10 mouse cellular contexts compared by ENCODE assay signal in genomic region chr10:80281921-80282371, GRCm38 (mm10). TPM values are rescaled to one million over a fixed set of nuclear protein-coding genes. Genes with fewer than 3 reads are reported as not detected.
A peak's percentile ranks its signal among the peaks of the same experiment; 100 is the strongest.
DNase-seq lines count a peak whose midpoint lies in the region; ATAC-seq and TF ChIP-seq lines count a peak whose summit lies in the region.
"Had no signal": no experiment of that assay in that cellular context is flagged by ENCODE, and none has a peak within 500 bp of the region (broad histone marks: within the 10 kb centered on the region; RNA-seq: fewer than 3 reads in every experiment).

No protein-coding gene starts in this region.

- H3K36me3 ChIP-seq in heart, postnatal 0 days (replicated peaks; ENCODE audit: control insufficient read depth, insufficient read depth, low read length): peaks cover 81% of the 10 kb centered on the region
- peaks cover 99% of the 10 kb centered on the region for H3K36me3 ChIP-seq in lung, embryonic 14.5 days (ENCODE audit: insufficient read depth)

- in situ Hi-C loops in Patski (cut with MboI; ENCODE audit: low pct_unique_long_range_greater_than_20kb): no loop called here

- intact Hi-C loops in gastrocnemius, adult 2 months (cut with DNase I): no loop called here
- intact Hi-C loops in gastrocnemius, postnatal 14 days (cut with DNase I; ENCODE audit: low total_unique reads): no loop called here

- H3K27ac ChIP-seq in gastrocnemius, adult 2 months: peak overlapping the region; percentile 86
- H3K27ac ChIP-seq in heart, postnatal 0 days (ENCODE audit: low read depth): peak overlapping the region; percentile 78
- peak overlapping the region; percentile 9; the same call in 1 of the 2 replicates for H3K27ac ChIP-seq in lung, embryonic 14.5 days (ENCODE audit: low read depth)
- H3K27ac ChIP-seq: embryonic facial prominence, embryonic 12.5 days; macrophage had no signal

- peak; percentile 38 for ATAC-seq in Patski
- peak; percentile 13; the same call in 1 of the 2 replicates for ATAC-seq in heart, postnatal 0 days (ENCODE audit: insufficient read depth, low read depth)
- peak; percentile 21; the same call in 1 of the 2 replicates for ATAC-seq in lung, embryonic 14.5 days (ENCODE audit: insufficient read depth)

- 42% methylated on average over 8 of the region's 8 CpGs for WGBS in heart, postnatal 0 days
- WGBS in lung, embryonic 14.5 days: 68% methylated on average over 8 of the region's 8 CpGs

- H3K4me3 ChIP-seq in gastrocnemius, adult 2 months: no peak overlapping the region
- no peak overlapping the region for H3K4me3 ChIP-seq in heart, postnatal 0 days (ENCODE audit: low read depth, low read length)
- H3K4me3 ChIP-seq in lung, embryonic 14.5 days (ENCODE audit: low read depth, low read length): no peak overlapping the region
- H3K4me3 ChIP-seq: embryonic facial prominence, embryonic 12.5 days had no signal

- peak overlapping the region; percentile 33; the same call in 1 of the 2 replicates for H3K9ac ChIP-seq in heart, postnatal 0 days (replicated peaks; ENCODE audit: low read depth, low read length)
- no peak overlapping the region for H3K9ac ChIP-seq in lung, embryonic 14.5 days
- H3K9ac ChIP-seq: embryonic facial prominence, embryonic 12.5 days had no signal

- no peak for TF ChIP-seq CTCF in gastrocnemius, adult 2 months (IDR thresholded peaks at IDR 0.05)
- no peak for TF ChIP-seq CTCF in Patski (IDR thresholded peaks at IDR 0.05)
- TF ChIP-seq CTCF in heart, postnatal 0 days (IDR thresholded peaks at IDR 0.05; ENCODE audit: low read depth): no peak
- no peak for TF ChIP-seq CTCF in lung, embryonic 14.5 days (IDR thresholded peaks at IDR 0.05; ENCODE audit: low read depth)

- H3K4me2 ChIP-seq in heart, postnatal 0 days (ENCODE audit: low read depth, low read length): no peak overlapping the region
- H3K4me2 ChIP-seq in lung, embryonic 14.5 days: no peak overlapping the region
- H3K4me2 ChIP-seq: embryonic facial prominence, embryonic 12.5 days had no signal

- H3K27me3 ChIP-seq in Patski: no peaks in the 10 kb centered on the region
- no peaks in the 10 kb centered on the region for H3K27me3 ChIP-seq in heart, postnatal 0 days (ENCODE audit: control insufficient read depth, insufficient read depth, low read length)
- H3K27me3 ChIP-seq in lung, embryonic 14.5 days (ENCODE audit: insufficient read depth, low read length): no peaks in the 10 kb centered on the region
- H3K27me3 ChIP-seq: embryonic facial prominence, embryonic 12.5 days had no signal

- no peak for TF ChIP-seq EP300 in heart, postnatal 0 days (IDR thresholded peaks at IDR 0.05; ENCODE audit: low read depth)

- peaks cover 16% of the 10 kb centered on the region for H3K4me1 ChIP-seq in heart, postnatal 0 days (ENCODE audit: control insufficient read depth, insufficient read depth)
- no peaks in the 10 kb centered on the region for H3K4me1 ChIP-seq in lung, embryonic 14.5 days (ENCODE audit: insufficient read depth)
- H3K4me1 ChIP-seq: embryonic facial prominence, embryonic 12.5 days had no signal

- POLR2A ChIA-PET in Patski (lab: Charles Lee): interaction anchor here (1.0 kb wide), 1 partner anchor 15 kb away, joined by 4 read pairs; no protein-coding TSS in a partner anchor

- CTCF ChIA-PET in Patski (lab: Charles Lee): interaction anchor here (1.4 kb wide), 1 partner anchor 13 kb away, joined by 4 read pairs; no protein-coding TSS in a partner anchor

- H3K9me3 ChIP-seq in heart, postnatal 0 days (replicated peaks; ENCODE audit: control insufficient read depth, low read length): no peaks in the 10 kb centered on the region
- H3K9me3 ChIP-seq in lung, embryonic 14.5 days (ENCODE audit: low read depth, low read length): no peaks in the 10 kb centered on the region
- H3K9me3 ChIP-seq: embryonic facial prominence, embryonic 12.5 days had no signal

- DNase-seq in gastrocnemius, adult 2 months: peak; percentile 78
- no peak for DNase-seq in gastrocnemius, postnatal 14 days
- DNase-seq in Patski (ENCODE audit: low read depth, low spot score): no peak
- DNase-seq in heart, postnatal 0 days (ENCODE audit: low spot score): peak; percentile 29
- no peak for DNase-seq in lung, embryonic 14.5 days
- no peak for DNase-seq in spleen, postnatal 4 days (ENCODE audit: low spot score in 2 of 2)
- no peak for DNase-seq in B cell, adult 2 months
- DNase-seq in layer of hippocampus, adult 9-11 months: no peak

RNA-seq across cellular contexts. Expression of gene Rps15, which starts 10.3 kb away (rescaled TPM):
- total RNA-seq in gastrocnemius, adult 2 months (2021): 100 to 1,000 TPM; 634 to 773 TPM
- 100 to 1,000 TPM; 741 to 829 TPM for total RNA-seq in gastrocnemius, postnatal 14 days (2021)
- 1,353 TPM for polyA plus RNA-seq in Patski (2021)
- total RNA-seq in heart, postnatal 0 days (2014; rRNA removed; ENCODE audit: low replicate concordance): 1,030 and 1,317 TPM in 2 replicates
- polyA plus RNA-seq in heart, postnatal 0 days (2015; fragmentation: Nextera tagmentation; extraction: Ambion mirVana): 499 and 510 TPM in 2 replicates
- polyA plus RNA-seq in lung, embryonic 14.5 days (2014; fragmentation: Nextera tagmentation; extraction: Ambion mirVana): 1,192 and 1,202 TPM in 2 replicates

RNA-seq across cellular contexts. Expression of gene Apc2, which starts 13.8 kb away (rescaled TPM):
- under 1 TPM; 0.20 to 0.77 TPM for total RNA-seq in gastrocnemius, adult 2 months (2021)
- 1 to 10 TPM in 1 of 2 experiments, under 1 TPM in 1; 0.93 to 1.2 TPM for total RNA-seq in gastrocnemius, postnatal 14 days (2021)
- 0.14 TPM for polyA plus RNA-seq in Patski (2021)
- 1.4 and 3.4 TPM in 2 replicates for total RNA-seq in heart, postnatal 0 days (2014; rRNA removed; ENCODE audit: low replicate concordance)
- 0.77 and 0.83 TPM in 2 replicates for polyA plus RNA-seq in heart, postnatal 0 days (2015; fragmentation: Nextera tagmentation; extraction: Ambion mirVana)
- polyA plus RNA-seq in lung, embryonic 14.5 days (2014; fragmentation: Nextera tagmentation; extraction: Ambion mirVana): 0.62 and 0.96 TPM in 2 replicates

RNA-seq across cellular contexts. Expression of gene Dazap1, which starts 20.7 kb away (rescaled TPM):
- total RNA-seq in gastrocnemius, adult 2 months (2021): 10 to 100 TPM; 34.2 to 38.4 TPM
- 10 to 100 TPM; 49.9 to 51.0 TPM for total RNA-seq in gastrocnemius, postnatal 14 days (2021)
- 157 TPM for polyA plus RNA-seq in Patski (2021)
- total RNA-seq in heart, postnatal 0 days (2014; rRNA removed; ENCODE audit: low replicate concordance): 88.9 and 96.2 TPM in 2 replicates
- 24.8 and 30.3 TPM in 2 replicates for polyA plus RNA-seq in heart, postnatal 0 days (2015; fragmentation: Nextera tagmentation; extraction: Ambion mirVana)
- 44.9 and 49.3 TPM in 2 replicates for polyA plus RNA-seq in lung, embryonic 14.5 days (2014; fragmentation: Nextera tagmentation; extraction: Ambion mirVana)

RNA-seq across cellular contexts. Expression of gene Gamt, which starts 21.1 kb away (rescaled TPM):
- total RNA-seq in gastrocnemius, adult 2 months (2021): 10 to 100 TPM; 14.0 to 28.5 TPM
- 100 to 1,000 TPM; 232 to 267 TPM for total RNA-seq in gastrocnemius, postnatal 14 days (2021)
- 8.2 TPM for polyA plus RNA-seq in Patski (2021)
- 27.2 and 27.7 TPM in 2 replicates for total RNA-seq in heart, postnatal 0 days (2014; rRNA removed; ENCODE audit: low replicate concordance)
- 22.8 and 25.7 TPM in 2 replicates for polyA plus RNA-seq in heart, postnatal 0 days (2015; fragmentation: Nextera tagmentation; extraction: Ambion mirVana)
- 26.8 and 29.4 TPM in 2 replicates for polyA plus RNA-seq in lung, embryonic 14.5 days (2014; fragmentation: Nextera tagmentation; extraction: Ambion mirVana)

RNA-seq across cellular contexts. Expression of gene Ndufs7, which starts 33.0 kb away (rescaled TPM):
- 100 to 1,000 TPM; 496 to 663 TPM for total RNA-seq in gastrocnemius, adult 2 months (2021)
- total RNA-seq in gastrocnemius, postnatal 14 days (2021): 100 to 1,000 TPM; 423 to 474 TPM
- 182 TPM for polyA plus RNA-seq in Patski (2021)
- total RNA-seq in heart, postnatal 0 days (2014; rRNA removed; ENCODE audit: low replicate concordance): 838 and 847 TPM in 2 replicates
- polyA plus RNA-seq in heart, postnatal 0 days (2015; fragmentation: Nextera tagmentation; extraction: Ambion mirVana): 1,203 and 1,284 TPM in 2 replicates
- polyA plus RNA-seq in lung, embryonic 14.5 days (2014; fragmentation: Nextera tagmentation; extraction: Ambion mirVana): 318 and 319 TPM in 2 replicates

Comparison
In these comparisons a context has a peak if more than half of its experiments do, and no peak if none do; other contexts are left out.
1. DNase-seq: peak in gastrocnemius, adult 2 months (single experiment) and heart, postnatal 0 days (single experiment); none in gastrocnemius, postnatal 14 days (single experiment), Patski (single experiment), lung, embryonic 14.5 days (single experiment), spleen, postnatal 4 days (0 of 2), B cell, adult 2 months (0 of 2) and layer of hippocampus, adult 9-11 months (single experiment).
2. H3K27ac ChIP-seq: peak in every context shown above with its lines; median percentile 86 in gastrocnemius, adult 2 months; 78 in heart, postnatal 0 days; 9 in lung, embryonic 14.5 days.
3. Peak in every context shown above with its lines, with median percentiles within 50 percentile points of each other: ATAC-seq.